Mouse (Mus musculus) stomach, embryonic 15.5 days (tissue): ENCODE measurements around the gene Kansl1. TPM values are rescaled to one million over a fixed set of nuclear protein-coding genes. Genes with fewer than 3 reads are reported as not detected.
A peak's percentile ranks its signal among the peaks of the same experiment; 100 is the strongest.
"Not testable (repeated sequence)": the region's sequence is repeated elsewhere in the genome, so short reads cannot be mapped to it uniquely, and the experiment has no call there.

ENCODE experiments used
- ATAC-seq: fragments of 200-750 bp; cut with Nextera tagmentation; 2 replicates; pipeline ENCODE4 v1.8.0; 2017; ENCODE audit warnings: low read depth, moderate number of reproducible peaks, moderate TSS enrichment; ENCODE audit not compliant: insufficient read depth, low FRiP score
- H3K27ac ChIP-seq: fragments of 300-500 bp; sonication (generic); 2 replicates; pipeline ENCODE4 v1.5.1; 2015; ENCODE audit warnings: mild to moderate bottlenecking, inconsistent platforms
- H3K27me3 ChIP-seq: fragments of 300-500 bp; sonication (generic); replicated peaks from 2 replicates; pipeline ENCODE4 v1.6.1; 2015; ENCODE audit warnings: inconsistent platforms
- H3K36me3 ChIP-seq: fragments of 300-500 bp; sonication (generic); 2 replicates; pipeline ENCODE4 v1.6.1; 2015; ENCODE audit warnings: inconsistent platforms
- H3K4me1 ChIP-seq: fragments of 300-500 bp; sonication (generic); 2 replicates; pipeline ENCODE4 v1.6.1; 2015; ENCODE audit warnings: inconsistent platforms
- H3K4me2 ChIP-seq: fragments of 300-500 bp; sonication (generic); 2 replicates; pipeline ENCODE4 v1.6.1; 2015; ENCODE audit warnings: mild to moderate bottlenecking, inconsistent platforms
- H3K4me3 ChIP-seq: fragments of 300-500 bp; sonication (generic); replicated peaks from 2 replicates; pipeline ENCODE4 v1.5.1; 2015; ENCODE audit warnings: inconsistent platforms
- H3K9ac ChIP-seq: fragments of 300-500 bp; sonication (generic); 2 replicates; pipeline ENCODE4 v1.6.1; 2015; ENCODE audit warnings: inconsistent platforms
- H3K9me3 ChIP-seq: fragments of 300-500 bp; sonication (generic); 2 replicates; pipeline ENCODE4 v1.6.1; 2016; ENCODE audit warnings: inconsistent platforms
- WGBS: fragments of 180-500 bp; shearing (Covaris S2); methylation state at CpG from one replicate; pipeline ENCODE4 v1.1.7; 2015; 5-methylcytosine and 5-hydroxymethylcytosine counted together
- polyA plus RNA-seq: library from polyadenylated mRNA; unstranded; fragments of >200 nt; fragmentation: Nextera tagmentation; extraction: Ambion mirVana; gene quantifications from 2 replicates; pipeline ENCODE4 v1.2.1, GENCODE M21; 2015

Gene Kansl1
- polyA plus RNA-seq, 1 experiment from 2014 or later = 16.6 TPM

GRCm38 (mm10) chr11:104451239-104451638, 17.4 kb downstream of the Kansl1 start:
- Histone ChIP-seq H3K4me1 (no peaks in the 10 kb centered on the region), H3K36me3 (no peaks in the 10 kb centered on the region), H3K4me2 (no peak overlapping the region), H3K4me3 (no peak overlapping the region), H3K27me3 (no peaks in the 10 kb centered on the region), H3K9me3 (no peaks in the 10 kb centered on the region), H3K9ac (no peak overlapping the region), H3K27ac (no peak overlapping the region)
- 93% methylated on average over 1 of the region's 1 CpGs for WGBS
- ATAC-seq = no peak

GRCm38 (mm10) chr11:104448499-104448898, 20.2 kb downstream of the Kansl1 start:
- ATAC-seq, H3K4me3 ChIP-seq: not testable (repeated sequence)

GRCm38 (mm10) chr11:104445538-104445937, 23.1 kb downstream of the Kansl1 start:
- no peak overlapping the region for H3K9ac ChIP-seq
- no peak overlapping the region for H3K27ac ChIP-seq
- no peaks in the 10 kb centered on the region for H3K9me3 ChIP-seq
- ATAC-seq = no peak
- H3K36me3 ChIP-seq = no peaks in the 10 kb centered on the region
- H3K4me2 ChIP-seq = no peak overlapping the region
- H3K27me3 ChIP-seq = no peaks in the 10 kb centered on the region
- WGBS = 59% methylated on average over 2 of the region's 2 CpGs
- no peaks in the 10 kb centered on the region for H3K4me1 ChIP-seq
- no peak overlapping the region for H3K4me3 ChIP-seq

More at GRCm38 (mm10) chr11:104448499-104448898, 20.2 kb downstream of the Kansl1 start:
- not testable (repeated sequence) for H3K9me3 ChIP-seq, H3K9ac ChIP-seq, H3K4me1 ChIP-seq, H3K36me3 ChIP-seq, H3K4me2 ChIP-seq, H3K27me3 ChIP-seq, H3K27ac ChIP-seq
- WGBS = 58% methylated on average over 2 of the region's 2 CpGs

- no peak for ATAC-seq
- Histone ChIP-seq H3K4me2 (no peak overlapping the region), H3K4me3 (no peak overlapping the region), H3K9ac (no peak overlapping the region), H3K27me3 (no peaks in the 10 kb centered on the region), H3K36me3 (no peaks in the 10 kb centered on the region), H3K27ac (no peak overlapping the region), H3K9me3 (no peaks in the 10 kb centered on the region), H3K4me1 (no peaks in the 10 kb centered on the region)
- 93% methylated on average over 1 of the region's 1 CpGs for WGBS
Observed at GRCm38 (mm10) chr11:104445044-104445443, 23.6 kb downstream of the Kansl1 start.

- H3K9ac ChIP-seq = no peak overlapping the region
- no peaks in the 10 kb centered on the region for H3K4me1 ChIP-seq
- H3K27ac ChIP-seq = peak overlapping the region; percentile 100; the same call in 1 of the 2 replicates
- peak overlapping the region; percentile 55 for H3K4me2 ChIP-seq
- no peak for ATAC-seq
- H3K36me3 ChIP-seq = no peaks in the 10 kb centered on the region
- H3K9me3 ChIP-seq = no peaks in the 10 kb centered on the region
- no peaks in the 10 kb centered on the region for H3K27me3 ChIP-seq
- peak overlapping the region; percentile 85 for H3K4me3 ChIP-seq
- 39% methylated on average over 2 of the region's 2 CpGs for WGBS
Observed at GRCm38 (mm10) chr11:104443359-104443758, 25.3 kb downstream of the Kansl1 start.

GRCm38 (mm10) chr11:104442333-104443136, 26.1 kb downstream of the Kansl1 start:
- WGBS = under 1% methylated on average over 78 of the region's 82 CpGs
- Histone ChIP-seq H3K27ac (peak overlapping the region; percentile 100), H3K4me2 (peak overlapping the region; percentile 55), H3K9me3 (no peaks in the 10 kb centered on the region), H3K4me1 (no peaks in the 10 kb centered on the region), H3K9ac (peak overlapping the region; percentile 98), H3K36me3 (no peaks in the 10 kb centered on the region), H3K27me3 (no peaks in the 10 kb centered on the region), H3K4me3 (peak overlapping the region; percentile 85)
- peak; percentile 94 for ATAC-seq

GRCm38 (mm10) chr11:104441475-104442332, 27.0 kb downstream of the Kansl1 start:
- WGBS = under 1% methylated on average over 65 of the region's 92 CpGs
- H3K9ac ChIP-seq = peak overlapping the region; percentile 98
- no peaks in the 10 kb centered on the region for H3K27me3 ChIP-seq
- no peaks in the 10 kb centered on the region for H3K9me3 ChIP-seq
- H3K4me1 ChIP-seq = no peaks in the 10 kb centered on the region; the same call in 1 of the 2 replicates
- ATAC-seq = peak; percentile 54
- peak overlapping the region; percentile 100 for H3K27ac ChIP-seq
- H3K36me3 ChIP-seq = no peaks in the 10 kb centered on the region
- H3K4me3 ChIP-seq = peak overlapping the region; percentile 85
- H3K4me2 ChIP-seq = peak overlapping the region; percentile 55

GRCm38 (mm10) chr11:104440521-104441474, 27.9 kb downstream of the Kansl1 start:
- under 1% methylated on average over 20 of the region's 20 CpGs for WGBS
- no peak for ATAC-seq

GRCm38 (mm10) chr11:104439703-104440102, 29.0 kb downstream of the Kansl1 start:
- Histone ChIP-seq H3K9me3 (no peaks in the 10 kb centered on the region), H3K36me3 (no peaks in the 10 kb centered on the region), H3K4me3 (no peak overlapping the region), H3K27ac (no peak overlapping the region), H3K4me2 (peak overlapping the region; percentile 36), H3K4me1 (no peaks in the 10 kb centered on the region; the same call in 1 of the 2 replicates), H3K27me3 (no peaks in the 10 kb centered on the region), H3K9ac (no peak overlapping the region)
- no peak for ATAC-seq
- 23% methylated on average over 2 of the region's 2 CpGs for WGBS

More at GRCm38 (mm10) chr11:104440521-104441474, 27.9 kb downstream of the Kansl1 start:
- no peaks in the 10 kb centered on the region for H3K36me3 ChIP-seq
- H3K4me1 ChIP-seq = no peaks in the 10 kb centered on the region; the same call in 1 of the 2 replicates
- peak overlapping the region; percentile 100 for H3K27ac ChIP-seq
- no peaks in the 10 kb centered on the region for H3K27me3 ChIP-seq
- H3K4me3 ChIP-seq = peak overlapping the region; percentile 85
- H3K9ac ChIP-seq = peak overlapping the region; percentile 98
- no peaks in the 10 kb centered on the region for H3K9me3 ChIP-seq
- H3K4me2 ChIP-seq = peak overlapping the region; percentile 55

GRCm38 (mm10) chr11:104438450-104438849, 30.2 kb downstream of the Kansl1 start:
- H3K4me2 ChIP-seq = no peak overlapping the region
- ATAC-seq = no peak
- H3K9ac ChIP-seq = no peak overlapping the region
- no peaks in the 10 kb centered on the region for H3K9me3 ChIP-seq
- H3K27me3 ChIP-seq = no peaks in the 10 kb centered on the region
- no peaks in the 10 kb centered on the region for H3K36me3 ChIP-seq
- no peak overlapping the region for H3K4me3 ChIP-seq
- no peaks in the 10 kb centered on the region; the same call in 1 of the 2 replicates for H3K4me1 ChIP-seq
- H3K27ac ChIP-seq = no peak overlapping the region

GRCm38 (mm10) chr11:104436394-104436954, 32.2 kb downstream of the Kansl1 start:
- WGBS = 55% methylated on average over 2 of the region's 2 CpGs
- ATAC-seq = no peak

More at GRCm38 (mm10) chr11:104436394-104436954, 32.2 kb downstream of the Kansl1 start:
- Histone ChIP-seq H3K4me2 (no peak overlapping the region), H3K9me3 (no peaks in the 10 kb centered on the region), H3K27ac (no peak overlapping the region), H3K9ac (no peak overlapping the region), H3K27me3 (no peaks in the 10 kb centered on the region), H3K4me1 (peaks cover 3% of the 10 kb centered on the region; the same call in 1 of the 2 replicates), H3K36me3 (no peaks in the 10 kb centered on the region), H3K4me3 (no peak overlapping the region)
